Mouse (Mus musculus) 3T3-L1 (cell line): ENCODE results near the gene Tial1.

ENCODE experiments used
- DNase-seq: peaks from one replicate; pipeline ENCODE4 v3.0.0-alpha.2; 2015; ENCODE audit warnings: low read depth, low spot score

The Tial1 gene

GRCm38 (mm10) chr7:128461285-128462215 lies at the start of gene Tial1:
Gene Tial1 (minus strand): TSS chr7:128461717.
- peak; percentile 98 for DNase-seq

GRCm38 (mm10) chr7:128504091-128504490 lies 42.6 kb upstream of the Tial1 start:
- no peak for DNase-seq

- DNase-seq: no peak
These were observed 38.3 kb upstream of the Tial1 start for GRCm38 (mm10) chr7:128499801-128500200.

- DNase-seq: peak; percentile 47
These were observed 33.0 kb upstream of the Tial1 start for GRCm38 (mm10) chr7:128494546-128494945.

GRCm38 (mm10) chr7:128488986-128489385 lies 27.5 kb upstream of the Tial1 start:
- no peak for DNase-seq

GRCm38 (mm10) chr7:128474322-128474721 lies 12.8 kb upstream of the Tial1 start:
- peak; percentile 30 for DNase-seq

- peak; percentile 29 for DNase-seq
These were observed 889 bp upstream of the Tial1 start for GRCm38 (mm10) chr7:128462406-128462805.

GRCm38 (mm10) chr7:128460865-128461228 lies 670 bp downstream of the Tial1 start:
- DNase-seq: no peak

GRCm38 (mm10) chr7:128460131-128460864 lies 1.2 kb downstream of the Tial1 start:
- DNase-seq: peak; percentile 68

- no peak for DNase-seq
These were observed 1.8 kb downstream of the Tial1 start for GRCm38 (mm10) chr7:128459791-128460130.

- DNase-seq: no peak
These were observed 3.5 kb downstream of the Tial1 start for GRCm38 (mm10) chr7:128458011-128458410.

GRCm38 (mm10) chr7:128452731-128453130 lies 8.8 kb downstream of the Tial1 start:
- DNase-seq: no peak

- no peak for DNase-seq
These were observed 20.9 kb downstream of the Tial1 start for GRCm38 (mm10) chr7:128440584-128440983.

- peak; percentile 15 for DNase-seq
These were observed 22.3 kb downstream of the Tial1 start for GRCm38 (mm10) chr7:128439251-128439650.

GRCm38 (mm10) chr7:128438131-128438530 lies 23.4 kb downstream of the Tial1 start:
- DNase-seq: no peak

GRCm38 (mm10) chr7:128433213-128433612 lies 28.3 kb downstream of the Tial1 start:
- peak; percentile 36 for DNase-seq

GRCm38 (mm10) chr7:128432574-128432973 lies 28.9 kb downstream of the Tial1 start:
- DNase-seq: no peak

GRCm38 (mm10) chr7:128422491-128422890 lies 39.0 kb downstream of the Tial1 start:
- peak; percentile 52 for DNase-seq

- DNase-seq: no peak
These were observed 39.8 kb downstream of the Tial1 start for GRCm38 (mm10) chr7:128421701-128422100.

GRCm38 (mm10) chr7:128419690-128420089 lies 41.8 kb downstream of the Tial1 start:
- DNase-seq: no peak

GRCm38 (mm10) chr7:128417930-128418779 lies 43.4 kb downstream of the Tial1 start, which contains the start of gene Rgs10:
Gene Rgs10 (minus strand): TSS chr7:128418758.
- peak; percentile 31 for DNase-seq
